Mouse (Mus musculus): Measurements from ENCODE around the gene Fbxw5. TPM values are rescaled to one million over a fixed set of nuclear protein-coding genes. Genes with fewer than 3 reads are reported as not detected.

Gene Fbxw5
- total and polyA plus RNA-seq, 2 experiments = 18.6 to 18.8 TPM

DNA sequence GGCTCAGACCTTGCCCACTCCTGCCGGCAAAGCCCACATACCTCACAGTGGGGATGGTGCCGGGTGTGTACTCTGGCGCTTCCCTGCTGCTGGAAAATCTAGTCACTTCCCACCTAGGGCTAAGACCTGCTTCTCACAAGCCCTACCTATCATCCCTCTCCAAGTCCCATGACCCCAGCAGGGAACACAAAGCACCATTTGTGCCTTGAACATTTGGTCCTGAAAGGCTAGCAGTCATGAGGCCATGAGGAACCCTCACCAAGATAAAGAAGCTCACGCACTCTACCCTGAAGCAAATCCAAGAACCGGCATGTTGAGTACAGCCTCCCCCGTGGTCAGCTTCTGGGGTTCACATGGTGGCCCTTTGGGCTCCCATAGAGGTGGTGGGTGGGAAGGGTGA lies 30.6 kb upstream of the Fbxw5 start, which contains the start of gene Ptgds:
Ptgds (minus strand) TSS at position 78 of the 400 bp plus-strand sequence.
- Histone ChIP-seq H3K4me3 (ENCODE audit: insufficient read depth, low read depth, low read length) (no peak within 1 kb of the TSS), H3K27ac (replicated peaks; ENCODE audit: insufficient read depth, low read depth, low read length) (no peak within 1 kb of the TSS), H3K4me1 (ENCODE audit: control insufficient read depth, insufficient read depth, low read length) (peaks cover 17% of the 10 kb centered on the region), H3K36me3 (ENCODE audit: control insufficient read depth, insufficient read depth, low read length) (no peaks in the 10 kb centered on the region), H3K9ac (ENCODE audit: low read depth, low read length) (no peak within 1 kb of the TSS), H3K79me2 (ENCODE audit: control insufficient read depth, insufficient read depth, low read length) (no peaks in the 10 kb centered on the region), H3K27me3 (ENCODE audit: control insufficient read depth, insufficient read depth, low read length) (no peaks in the 10 kb centered on the region)
- 71% methylated on average over 6 of the region's 6 CpGs for WGBS
- DNase-seq (ENCODE audit: extremely low read depth, low read depth, low spot score) = no peak
- TF ChIP-seq CTCF (IDR thresholded peaks at IDR 0.05; ENCODE audit: low read depth, low read length) (no peak), POLR2A (IDR thresholded peaks at IDR 0.05; ENCODE audit: extremely low read depth, insufficient read depth, low read length) (no peak)

DNA sequence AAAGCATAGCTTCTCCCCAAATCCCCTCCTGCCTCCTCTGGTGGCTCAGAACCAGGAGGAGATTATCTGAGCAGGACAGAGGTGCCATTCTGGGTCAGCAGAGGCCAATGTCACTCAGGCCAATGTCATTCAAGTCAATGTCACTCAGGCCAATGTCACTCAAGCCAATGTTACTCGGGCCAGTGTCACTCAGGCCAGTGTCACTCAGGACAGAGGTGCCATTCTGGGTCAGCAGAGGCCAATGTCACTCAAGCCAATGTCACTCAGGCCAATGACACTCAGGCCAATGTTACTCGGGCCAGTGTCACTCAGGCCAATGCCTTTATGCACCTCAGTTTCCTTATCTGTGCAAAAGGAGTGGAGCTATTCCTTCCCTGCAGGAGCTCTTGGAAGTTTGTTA lies 28.0 kb upstream of the Fbxw5 start:
- Histone ChIP-seq H3K9ac (ENCODE audit: low read depth, low read length) (no peak overlapping the region), H3K27ac (replicated peaks; ENCODE audit: insufficient read depth, low read depth, low read length) (peak overlapping the region; percentile 16), H3K4me3 (ENCODE audit: insufficient read depth, low read depth, low read length) (no peak overlapping the region), H3K27me3 (ENCODE audit: control insufficient read depth, insufficient read depth, low read length) (no peaks in the 10 kb centered on the region), H3K4me1 (ENCODE audit: control insufficient read depth, insufficient read depth, low read length) (peaks cover 14% of the 10 kb centered on the region), H3K79me2 (ENCODE audit: control insufficient read depth, insufficient read depth, low read length) (no peaks in the 10 kb centered on the region), H3K36me3 (ENCODE audit: control insufficient read depth, insufficient read depth, low read length) (no peaks in the 10 kb centered on the region)
- 14% methylated on average over 2 of the region's 2 CpGs for WGBS
- TF ChIP-seq POLR2A (IDR thresholded peaks at IDR 0.05; ENCODE audit: extremely low read depth, insufficient read depth, low read length) = no peak
- TF ChIP-seq CTCF (IDR thresholded peaks at IDR 0.05; ENCODE audit: low read depth, low read length) = no peak
- peak; percentile 98 for DNase-seq (ENCODE audit: extremely low read depth, low read depth, low spot score)

DNA sequence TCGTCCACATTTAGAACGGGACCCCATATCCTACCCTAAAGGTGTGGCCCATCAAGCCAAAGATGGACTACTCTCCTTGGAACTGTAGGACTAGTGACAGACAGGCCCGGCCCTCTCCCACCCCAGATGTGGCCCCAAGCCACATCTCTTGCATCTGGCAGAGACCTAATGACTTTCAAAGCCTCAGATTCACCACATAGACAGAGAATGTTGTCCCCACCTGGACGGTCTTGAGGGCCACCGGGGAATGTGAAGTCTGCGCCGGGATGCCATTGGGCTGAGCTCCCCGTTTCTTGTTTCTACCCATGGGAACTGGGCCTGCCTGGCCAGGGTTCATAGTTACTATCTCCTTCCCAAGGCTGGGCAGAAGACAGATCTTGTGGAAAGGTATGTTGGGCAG lies 23.0 kb upstream of the Fbxw5 start:
- no peak overlapping the region for H3K9ac ChIP-seq (ENCODE audit: low read depth, low read length)
- H3K27ac ChIP-seq (replicated peaks; ENCODE audit: insufficient read depth, low read depth, low read length) = no peak overlapping the region; the same call in 1 of the 2 replicates
- no peaks in the 10 kb centered on the region for H3K36me3 ChIP-seq (ENCODE audit: control insufficient read depth, insufficient read depth, low read length)
- H3K4me1 ChIP-seq (ENCODE audit: control insufficient read depth, insufficient read depth, low read length) = peaks cover 28% of the 10 kb centered on the region
- no peaks in the 10 kb centered on the region for H3K79me2 ChIP-seq (ENCODE audit: control insufficient read depth, insufficient read depth, low read length)
- H3K4me3 ChIP-seq (ENCODE audit: insufficient read depth, low read depth, low read length) = no peak overlapping the region
- 89% methylated on average over 8 of the region's 8 CpGs for WGBS
- DNase-seq (ENCODE audit: extremely low read depth, low read depth, low spot score) = no peak
- H3K27me3 ChIP-seq (ENCODE audit: control insufficient read depth, insufficient read depth, low read length) = no peaks in the 10 kb centered on the region
- TF ChIP-seq POLR2A (IDR thresholded peaks at IDR 0.05; ENCODE audit: extremely low read depth, insufficient read depth, low read length) (no peak), CTCF (IDR thresholded peaks at IDR 0.05; ENCODE audit: low read depth, low read length) (no peak)

DNA sequence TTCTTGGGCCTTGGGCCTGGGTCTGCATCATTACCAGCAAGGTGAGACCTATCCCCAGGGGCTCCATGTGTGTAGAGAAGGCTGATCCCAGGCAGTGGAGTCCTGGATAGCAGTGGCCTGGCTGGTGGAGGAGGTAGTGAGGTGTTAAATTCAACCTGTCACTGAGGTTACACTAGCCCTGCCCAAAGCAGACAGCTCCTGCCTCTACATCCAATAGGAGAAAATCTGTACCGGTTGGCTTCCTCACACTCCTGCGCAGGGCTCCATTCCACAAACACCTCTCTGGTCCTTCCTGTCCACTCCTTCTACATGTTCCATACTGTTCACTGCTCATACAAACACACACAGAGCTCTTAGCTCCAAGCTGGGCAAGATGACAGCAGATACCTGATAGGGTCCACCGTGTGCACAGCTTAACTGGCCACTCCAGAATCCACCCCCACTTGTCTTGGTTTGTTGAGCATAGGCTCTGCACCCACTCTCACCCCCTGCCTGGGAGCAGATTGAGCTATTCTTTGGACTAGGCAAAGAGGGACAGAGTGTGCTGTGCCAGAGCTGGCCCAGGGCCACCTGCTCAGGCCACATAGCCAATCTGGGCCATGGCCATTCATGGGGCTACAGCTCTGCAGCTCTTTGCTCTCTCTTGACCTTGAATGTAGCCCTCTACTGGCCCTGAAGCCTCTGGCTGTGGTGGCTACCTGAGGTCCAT lies 22.4 kb upstream of the Fbxw5 start:
- Histone ChIP-seq H3K4me1 (ENCODE audit: control insufficient read depth, insufficient read depth, low read length) (peaks cover 24% of the 10 kb centered on the region), H3K9ac (ENCODE audit: low read depth, low read length) (no peak overlapping the region), H3K27me3 (ENCODE audit: control insufficient read depth, insufficient read depth, low read length) (no peaks in the 10 kb centered on the region), H3K36me3 (ENCODE audit: control insufficient read depth, insufficient read depth, low read length) (no peaks in the 10 kb centered on the region), H3K79me2 (ENCODE audit: control insufficient read depth, insufficient read depth, low read length) (no peaks in the 10 kb centered on the region), H3K4me3 (ENCODE audit: insufficient read depth, low read depth, low read length) (no peak overlapping the region), H3K27ac (replicated peaks; ENCODE audit: insufficient read depth, low read depth, low read length) (peak overlapping the region; percentile 5; the same call in 1 of the 2 replicates)
- peak; percentile 86 for DNase-seq (ENCODE audit: extremely low read depth, low read depth, low spot score)
- 50% methylated on average over 3 of the region's 3 CpGs for WGBS
- TF ChIP-seq POLR2A (IDR thresholded peaks at IDR 0.05; ENCODE audit: extremely low read depth, insufficient read depth, low read length) (no peak), CTCF (IDR thresholded peaks at IDR 0.05; ENCODE audit: low read depth, low read length) (no peak)

DNA sequence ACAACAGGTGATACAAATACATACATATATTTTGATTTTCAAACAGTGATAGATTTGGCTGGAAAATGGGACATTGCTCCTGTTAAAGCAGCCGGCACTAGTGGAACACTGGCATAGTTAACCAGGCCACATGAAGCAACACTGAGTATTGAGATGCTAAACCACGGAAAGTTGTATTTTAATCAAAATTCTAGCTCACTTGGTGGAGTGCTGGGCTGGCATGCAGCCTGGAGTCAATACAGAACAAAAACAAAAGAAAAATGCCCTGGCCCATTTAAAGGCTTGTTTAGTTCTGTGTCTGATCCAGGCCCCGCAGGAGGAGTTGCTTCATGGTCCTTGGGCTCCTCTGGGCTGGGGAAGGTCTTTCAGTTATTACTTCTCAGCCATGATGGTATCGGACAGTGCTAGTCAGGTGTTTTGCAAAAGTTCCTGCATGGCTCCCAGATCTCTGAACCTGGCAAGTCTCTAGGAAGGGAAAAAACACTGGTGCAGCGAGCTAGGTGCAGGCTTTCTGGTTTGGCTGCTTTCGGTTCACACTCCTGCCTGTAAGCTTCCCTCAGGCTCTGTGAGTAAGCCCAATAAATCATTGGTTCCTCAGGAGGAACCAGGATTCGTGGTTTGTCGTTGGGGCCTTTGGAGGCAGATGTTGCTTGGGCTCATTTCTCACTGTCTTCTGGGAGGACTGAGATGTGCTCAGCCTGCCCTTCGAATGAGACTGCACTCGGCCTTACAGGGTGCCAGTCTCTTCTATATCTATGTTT lies 20.8 kb upstream of the Fbxw5 start:
- H3K27ac ChIP-seq (replicated peaks; ENCODE audit: insufficient read depth, low read depth, low read length) = peak overlapping the region; percentile 40
- no peaks in the 10 kb centered on the region for H3K36me3 ChIP-seq (ENCODE audit: control insufficient read depth, insufficient read depth, low read length)
- TF ChIP-seq POLR2A (IDR thresholded peaks at IDR 0.05; ENCODE audit: extremely low read depth, insufficient read depth, low read length) (no peak), CTCF (IDR thresholded peaks at IDR 0.05; ENCODE audit: low read depth, low read length) (no peak)
- WGBS = 45% methylated on average over 10 of the region's 10 CpGs
- no peak overlapping the region for H3K4me3 ChIP-seq (ENCODE audit: insufficient read depth, low read depth, low read length)
- no peaks in the 10 kb centered on the region for H3K27me3 ChIP-seq (ENCODE audit: control insufficient read depth, insufficient read depth, low read length)
- peak; percentile 84 for DNase-seq (ENCODE audit: extremely low read depth, low read depth, low spot score)
- peaks cover 19% of the 10 kb centered on the region for H3K4me1 ChIP-seq (ENCODE audit: control insufficient read depth, insufficient read depth, low read length)
- H3K79me2 ChIP-seq (ENCODE audit: control insufficient read depth, insufficient read depth, low read length) = no peaks in the 10 kb centered on the region
- H3K9ac ChIP-seq (ENCODE audit: low read depth, low read length) = no peak overlapping the region

Data from liver, adult 2 months (tissue).